Comparison of ENCODE assay signal across 17 mouse cellular contexts in the genomic region with DNA sequence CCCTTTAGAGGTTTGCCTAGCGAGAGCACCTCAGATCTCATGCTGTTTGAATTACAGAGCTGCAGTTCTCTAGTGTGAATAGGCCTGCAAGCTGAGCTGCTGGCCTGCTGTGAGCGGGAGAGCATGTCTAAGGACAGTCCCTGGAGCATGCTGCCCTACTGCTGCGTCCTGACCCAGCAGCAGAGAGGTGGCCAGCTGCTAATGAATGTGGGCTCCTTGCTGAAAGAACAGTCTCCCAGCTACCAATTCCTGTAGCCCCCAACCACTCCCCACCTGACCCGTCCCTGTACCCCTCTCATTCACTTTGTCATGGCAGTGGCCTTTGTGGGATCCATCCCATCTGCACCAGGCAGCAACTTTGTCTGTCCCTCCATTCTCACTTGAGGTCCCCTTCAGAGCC.
DNase-seq lines count a peak whose midpoint lies in the region; ATAC-seq and TF ChIP-seq lines count a peak whose summit lies in the region.
"Had no signal": no experiment of that assay in that cellular context is flagged by ENCODE, and none has a peak within 500 bp of the region (broad histone marks: within the 10 kb centered on the region; RNA-seq: fewer than 3 reads in every experiment).

No protein-coding gene starts in this region.

- H3K9ac ChIP-seq in forebrain, embryonic 12.5 days, result no peak overlapping the region
- H3K9ac ChIP-seq in forebrain, embryonic 14.5 days (ENCODE audit: low read length), result no peak overlapping the region
- no peak overlapping the region for H3K9ac ChIP-seq in forebrain, postnatal 0 days
- H3K9ac ChIP-seq in midbrain, embryonic 16.5 days (ENCODE audit: low read depth, low read length), result no peak overlapping the region
- H3K9ac ChIP-seq: limb, embryonic 15.5 days had no signal

- TF ChIP-seq POLR2A in brain, embryonic 14.5 days (IDR thresholded peaks at IDR 0.05; ENCODE audit: borderline replicate concordance, extremely low read depth, insufficient read depth, insufficient read length, poor library complexity, severe bottlenecking), result no peak

- H3K27ac ChIP-seq in forebrain, embryonic 12.5 days, result peak overlapping the region; percentile 66
- H3K27ac ChIP-seq in forebrain, embryonic 14.5 days (ENCODE audit: low read depth, low read length), result no peak overlapping the region
- H3K27ac ChIP-seq in forebrain, postnatal 0 days (ENCODE audit: low read depth, low read length), result 0 out of 2 replicates have a peak overlapping the region, but pooled peaks have one; percentile 21
- no peak overlapping the region for H3K27ac ChIP-seq in midbrain, embryonic 16.5 days (ENCODE audit: low read length)
- H3K27ac ChIP-seq: limb, embryonic 15.5 days had no signal

- no peak overlapping the region for H3K4me2 ChIP-seq in forebrain, embryonic 12.5 days
- H3K4me2 ChIP-seq in forebrain, embryonic 14.5 days (ENCODE audit: low read length), result no peak overlapping the region
- no peak overlapping the region for H3K4me2 ChIP-seq in forebrain, postnatal 0 days (ENCODE audit: low read depth)
- no peak overlapping the region for H3K4me2 ChIP-seq in midbrain, embryonic 16.5 days (ENCODE audit: low read length)
- H3K4me2 ChIP-seq: limb, embryonic 15.5 days had no signal

- DNase-seq in forebrain, embryonic 14.5 days (ENCODE audit: low spot score), result no peak
- DNase-seq in brain, embryonic 14.5 days (ENCODE audit: low read depth), result peak; percentile 41
- DNase-seq in forebrain, postnatal 0 days, result no peak
- no peak for DNase-seq in urinary bladder, postnatal 36 days (ENCODE audit: low spot score in 2 of 2)
- no peak for DNase-seq in gastrocnemius, postnatal 36 days
- DNase-seq in layer of hippocampus, adult 9-11 months, result no peak
- DNase-seq: adrenal gland, adult 2 months; cerebellum, adult 8-10 months; kidney, adult 9 months; kidney, postnatal 4 days; lung, adult 2 months; lung, postnatal 4 days; thymus, adult 2 months had no signal

- no peak overlapping the region for H3K4me3 ChIP-seq in forebrain, embryonic 12.5 days (replicated peaks)
- H3K4me3 ChIP-seq in forebrain, embryonic 14.5 days (ENCODE audit: low read depth, low read length), result no peak overlapping the region
- H3K4me3 ChIP-seq in forebrain, postnatal 0 days (ENCODE audit: low read depth, low read length), result no peak overlapping the region
- no peak overlapping the region for H3K4me3 ChIP-seq in midbrain, embryonic 16.5 days (ENCODE audit: low read depth, low read length)
- H3K4me3 ChIP-seq: limb, embryonic 15.5 days had no signal

- no peaks in the 10 kb centered on the region for H3K27me3 ChIP-seq in forebrain, embryonic 12.5 days
- H3K27me3 ChIP-seq in forebrain, embryonic 14.5 days (replicated peaks; ENCODE audit: control insufficient read depth, insufficient read depth, low read length), result no peaks in the 10 kb centered on the region
- no peaks in the 10 kb centered on the region for H3K27me3 ChIP-seq in forebrain, postnatal 0 days (ENCODE audit: insufficient read depth, low read length)
- no peaks in the 10 kb centered on the region for H3K27me3 ChIP-seq in midbrain, embryonic 16.5 days (ENCODE audit: control insufficient read depth, insufficient read depth, low read depth, low read length)
- H3K27me3 ChIP-seq: limb, embryonic 15.5 days had no signal

- H3K9me3 ChIP-seq in forebrain, embryonic 12.5 days, result no peaks in the 10 kb centered on the region
- no peaks in the 10 kb centered on the region for H3K9me3 ChIP-seq in forebrain, embryonic 14.5 days (replicated peaks; ENCODE audit: control insufficient read depth, low read length)
- no peaks in the 10 kb centered on the region for H3K9me3 ChIP-seq in forebrain, postnatal 0 days (ENCODE audit: low read length)
- H3K9me3 ChIP-seq in midbrain, embryonic 16.5 days (replicated peaks; ENCODE audit: control insufficient read depth, low read length, poor library complexity, severe bottlenecking), result no peaks in the 10 kb centered on the region
- H3K9me3 ChIP-seq: limb, embryonic 15.5 days had no signal

- intact Hi-C loops in gastrocnemius, postnatal 36 days (cut with DNase I), result no loop called here

- ATAC-seq in forebrain, embryonic 12.5 days (ENCODE audit: low FRiP score), result 0 out of 2 replicates have a peak, but pooled peaks have one; percentile 50
- ATAC-seq in forebrain, embryonic 14.5 days, result no peak
- ATAC-seq in forebrain, postnatal 0 days, result no peak
- ATAC-seq in midbrain, embryonic 16.5 days, result peak; percentile 49; the same call in 1 of the 2 replicates
- ATAC-seq: inflammation-experienced regulatory T-cells, adult 6 months had no signal

- H3K4me1 ChIP-seq in forebrain, embryonic 12.5 days, result peaks cover 49% of the 10 kb centered on the region
- peaks cover 26% of the 10 kb centered on the region for H3K4me1 ChIP-seq in forebrain, embryonic 14.5 days (ENCODE audit: control insufficient read depth, insufficient read depth, low read length)
- peaks cover 21% of the 10 kb centered on the region for H3K4me1 ChIP-seq in forebrain, postnatal 0 days (ENCODE audit: insufficient read depth)
- peaks cover 32% of the 10 kb centered on the region for H3K4me1 ChIP-seq in midbrain, embryonic 16.5 days (ENCODE audit: control insufficient read depth, insufficient read depth, low read length)

- TF ChIP-seq CTCF in brain, embryonic 14.5 days (IDR thresholded peaks at IDR 0.05; ENCODE audit: borderline replicate concordance, extremely low read depth, insufficient read depth, insufficient read length), result no peak
- TF ChIP-seq CTCF in forebrain, postnatal 0 days (IDR thresholded peaks at IDR 0.05; ENCODE audit: low read depth), result no peak

- WGBS in forebrain, embryonic 12.5 days, result 4% methylated on average over 4 of the region's 4 CpGs
- 21% methylated on average over 4 of the region's 4 CpGs for WGBS in forebrain, embryonic 14.5 days
- 33% methylated on average over 4 of the region's 4 CpGs for WGBS in forebrain, postnatal 0 days
- WGBS in midbrain, embryonic 16.5 days, result 23% methylated on average over 4 of the region's 4 CpGs

- H3K36me3 ChIP-seq in forebrain, embryonic 12.5 days (replicated peaks), result no peaks in the 10 kb centered on the region
- no peaks in the 10 kb centered on the region for H3K36me3 ChIP-seq in forebrain, embryonic 14.5 days (ENCODE audit: control insufficient read depth, insufficient read depth, low read length)
- H3K36me3 ChIP-seq in forebrain, postnatal 0 days (ENCODE audit: insufficient read depth), result no peaks in the 10 kb centered on the region
- no peaks in the 10 kb centered on the region for H3K36me3 ChIP-seq in midbrain, embryonic 16.5 days (ENCODE audit: control insufficient read depth, insufficient read depth, low read length)
- H3K36me3 ChIP-seq: limb, embryonic 15.5 days had no signal

Comparison
In these comparisons a context has a peak if more than half of its experiments do, and no peak if none do; other contexts are left out.
1. ATAC-seq: peak in forebrain, embryonic 12.5 days (single experiment) and midbrain, embryonic 16.5 days (single experiment); none in forebrain, embryonic 14.5 days (single experiment) and forebrain, postnatal 0 days (single experiment).
2. H3K27ac ChIP-seq: peak in forebrain, embryonic 12.5 days (single experiment) and forebrain, postnatal 0 days (single experiment); none in forebrain, embryonic 14.5 days (single experiment) and midbrain, embryonic 16.5 days (single experiment).